Mouse (Mus musculus) limb, embryonic 12.5 days (tissue): Measurements from ENCODE around the gene Tigd4. TPM values are rescaled to one million over a fixed set of nuclear protein-coding genes. Genes with fewer than 3 reads are reported as not detected.

Experiments used
- ATAC-seq: fragments of 200-750 bp; cut with Nextera tagmentation; 2 replicates; pipeline ENCODE4 v1.8.0; 2017; ENCODE audit warnings: low read depth, moderate TSS enrichment; ENCODE audit not compliant: insufficient number of reproducible peaks, insufficient read depth, low FRiP score, low TSS enrichment
- H3K27ac ChIP-seq: fragments of 300-500 bp; sonication (generic); 2 replicates; pipeline ENCODE4 v1.5.1; 2016; ENCODE audit warnings: mild to moderate bottlenecking, moderate library complexity
- H3K27me3 ChIP-seq: fragments of 300-500 bp; sonication (generic); 2 replicates; pipeline ENCODE4 v1.6.1; 2016; ENCODE audit warnings: mild to moderate bottlenecking, moderate library complexity
- H3K36me3 ChIP-seq: fragments of 300-500 bp; sonication (generic); 2 replicates; pipeline ENCODE4 v1.6.1; 2016; ENCODE audit warnings: mild to moderate bottlenecking, moderate library complexity
- H3K4me1 ChIP-seq: fragments of 300-500 bp; sonication (generic); replicated peaks from 2 replicates; pipeline ENCODE4 v1.6.1; 2016
- H3K4me2 ChIP-seq: fragments of 300-500 bp; sonication (generic); 2 replicates; pipeline ENCODE4 v1.6.1; 2016; ENCODE audit warnings: mild to moderate bottlenecking, moderate library complexity
- H3K4me3 ChIP-seq: fragments of 300-500 bp; sonication (generic); replicated peaks from 2 replicates; pipeline ENCODE4 v1.5.1; 2016; ENCODE audit warnings: mild to moderate bottlenecking
- H3K9ac ChIP-seq: fragments of 300-500 bp; sonication (generic); replicated peaks from 2 replicates; pipeline ENCODE4 v1.6.1; 2016; ENCODE audit warnings: mild to moderate bottlenecking, moderate library complexity
- H3K9me3 ChIP-seq: fragments of 300-500 bp; sonication (generic); 2 replicates; pipeline ENCODE4 v1.6.1; 2016; ENCODE audit warnings: mild to moderate bottlenecking, moderate library complexity
- WGBS: fragments of 180-500 bp; shearing (Covaris S2); methylation state at CpG from one replicate; pipeline ENCODE4 v1.1.7; 2016; 5-methylcytosine and 5-hydroxymethylcytosine counted together
- polyA plus RNA-seq: library from polyadenylated mRNA; unstranded; fragments of >200 nt; fragmentation: Nextera tagmentation; extraction: Ambion mirVana; gene quantifications from 2 replicates; pipeline ENCODE4 v1.2.1, GENCODE M21; 2016

Gene Tigd4
- polyA plus RNA-seq, 1 experiment from 2014 or later, result 0.09 TPM

- Histone ChIP-seq H3K9me3 (no peaks in the 10 kb centered on the region), H3K9ac (no peak overlapping the region), H3K4me2 (no peak overlapping the region), H3K27ac (no peak overlapping the region), H3K4me3 (no peak overlapping the region), H3K36me3 (no peaks in the 10 kb centered on the region), H3K4me1 (0 out of 2 replicates have a peak, but pooled peaks cover 3% of the 10 kb centered on the region), H3K27me3 (peaks cover 4% of the 10 kb centered on the region; the same call in 1 of the 2 replicates)
- no peak for ATAC-seq
- 40% methylated on average over 11 of the region's 11 CpGs for WGBS
Observed at GRCm38 (mm10) chr3:84639767-84640500, 46.6 kb downstream of the Tigd4 start.

DNA sequence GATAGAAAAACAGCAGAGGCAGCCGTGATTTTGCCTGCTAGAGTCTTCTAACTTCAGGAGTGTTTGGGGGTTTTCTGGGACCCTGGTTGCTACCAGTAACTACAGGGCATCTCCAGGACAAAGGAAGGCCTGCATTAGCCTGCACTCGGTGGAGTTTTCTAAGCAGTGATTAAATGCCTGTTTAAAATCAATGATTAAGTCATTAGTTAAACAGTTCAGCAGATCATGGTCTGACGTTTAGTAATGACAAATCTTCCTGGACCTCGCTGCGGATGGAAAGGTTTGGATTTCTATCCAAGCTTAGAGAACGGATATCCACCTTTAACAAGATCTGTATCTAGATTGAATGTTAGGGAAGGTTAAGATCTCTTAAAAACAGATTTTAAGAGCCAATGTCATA, 47.2 kb downstream of the Tigd4 start:
- Histone ChIP-seq H3K4me2 (no peak overlapping the region), H3K27ac (no peak overlapping the region), H3K4me3 (no peak overlapping the region), H3K9ac (no peak overlapping the region), H3K36me3 (no peaks in the 10 kb centered on the region), H3K9me3 (no peaks in the 10 kb centered on the region), H3K4me1 (0 out of 2 replicates have a peak, but pooled peaks cover 3% of the 10 kb centered on the region), H3K27me3 (peaks cover 4% of the 10 kb centered on the region; the same call in 1 of the 2 replicates)
- WGBS, result 64% methylated on average over 6 of the region's 6 CpGs
- ATAC-seq, result no peak

GRCm38 (mm10) chr3:84641391-84641790, 48.0 kb downstream of the Tigd4 start:
- H3K4me3 ChIP-seq, result no peak overlapping the region
- H3K4me1 ChIP-seq, result 0 out of 2 replicates have a peak, but pooled peaks cover 3% of the 10 kb centered on the region
- ATAC-seq, result no peak
- 80% methylated on average over 2 of the region's 2 CpGs for WGBS
- H3K36me3 ChIP-seq, result no peaks in the 10 kb centered on the region
- H3K4me2 ChIP-seq, result no peak overlapping the region
- peaks cover 4% of the 10 kb centered on the region; the same call in 1 of the 2 replicates for H3K27me3 ChIP-seq
- no peak overlapping the region for H3K9ac ChIP-seq
- no peak overlapping the region for H3K27ac ChIP-seq
- H3K9me3 ChIP-seq, result no peaks in the 10 kb centered on the region

GRCm38 (mm10) chr3:84642942-84643341, 49.6 kb downstream of the Tigd4 start:
- H3K9ac ChIP-seq, result no peak overlapping the region
- no peaks in the 10 kb centered on the region for H3K36me3 ChIP-seq
- no peak overlapping the region for H3K27ac ChIP-seq
- WGBS, result 63% methylated on average over 4 of the region's 4 CpGs
- no peaks in the 10 kb centered on the region for H3K9me3 ChIP-seq
- H3K4me3 ChIP-seq, result no peak overlapping the region
- no peak for ATAC-seq
- no peaks in the 10 kb centered on the region for H3K4me1 ChIP-seq
- H3K27me3 ChIP-seq, result peaks cover 4% of the 10 kb centered on the region; the same call in 1 of the 2 replicates
- no peak overlapping the region for H3K4me2 ChIP-seq

- H3K9me3 ChIP-seq, result no peaks in the 10 kb centered on the region; the same call in 1 of the 2 replicates
- no peaks in the 10 kb centered on the region for H3K27me3 ChIP-seq
- H3K4me3 ChIP-seq, result no peak overlapping the region
- no peak overlapping the region for H3K4me2 ChIP-seq
- H3K27ac ChIP-seq, result no peak overlapping the region
- H3K4me1 ChIP-seq, result no peaks in the 10 kb centered on the region
- WGBS, result 72% methylated on average over 9 of the region's 9 CpGs
- no peak for ATAC-seq
- no peak overlapping the region for H3K9ac ChIP-seq
- H3K36me3 ChIP-seq, result no peaks in the 10 kb centered on the region
Observed at GRCm38 (mm10) chr3:84645156-84646006, 52.0 kb downstream of the Tigd4 start.

DNA sequence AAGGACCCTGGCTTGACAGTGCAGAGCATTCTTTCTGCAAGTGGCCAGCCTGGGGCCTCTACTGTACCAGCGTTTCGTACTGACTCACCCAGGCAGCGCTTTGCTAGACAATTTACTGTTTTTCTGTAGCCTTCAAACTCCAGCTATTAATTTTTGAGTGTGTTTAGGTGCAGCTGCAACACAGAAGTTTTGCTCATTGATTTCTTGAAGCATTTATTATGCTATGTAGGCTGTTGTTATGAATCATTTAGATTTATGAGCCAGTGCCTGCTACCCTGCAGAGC, 52.6 kb downstream of the Tigd4 start:
- H3K27ac ChIP-seq, result no peak overlapping the region
- H3K4me2 ChIP-seq, result no peak overlapping the region
- H3K27me3 ChIP-seq, result no peaks in the 10 kb centered on the region
- no peak for ATAC-seq
- H3K36me3 ChIP-seq, result no peaks in the 10 kb centered on the region
- WGBS, result 73% methylated on average over 3 of the region's 3 CpGs
- no peak overlapping the region for H3K4me3 ChIP-seq
- H3K9ac ChIP-seq, result no peak overlapping the region
- no peaks in the 10 kb centered on the region; the same call in 1 of the 2 replicates for H3K9me3 ChIP-seq
- no peaks in the 10 kb centered on the region for H3K4me1 ChIP-seq

GRCm38 (mm10) chr3:84646331-84646845, 53.0 kb downstream of the Tigd4 start:
- Histone ChIP-seq H3K36me3 (no peaks in the 10 kb centered on the region), H3K9ac (no peak overlapping the region), H3K27me3 (no peaks in the 10 kb centered on the region), H3K4me1 (no peaks in the 10 kb centered on the region), H3K4me3 (no peak overlapping the region), H3K27ac (no peak overlapping the region), H3K4me2 (no peak overlapping the region), H3K9me3 (no peaks in the 10 kb centered on the region; the same call in 1 of the 2 replicates)
- ATAC-seq, result no peak
- 82% methylated on average over 8 of the region's 8 CpGs for WGBS

Other genes with a start within 250 kb of the Tigd4 start
- 5.5 and 9.4 TPM in 2 replicates for gene Fhdc1, start 113.1 kb upstream of the Tigd4 start, polyA plus RNA-seq
- gene Arfip1, start 10.9 kb upstream of the Tigd4 start, polyA plus RNA-seq, result 35.5 and 39.4 TPM in 2 replicates
- 0.64 and 0.69 TPM in 2 replicates for gene Tmem154, start 72.6 kb downstream of the Tigd4 start, polyA plus RNA-seq
- 10.8 and 11.7 TPM in 2 replicates for gene Fbxw7, start 221.7 kb downstream of the Tigd4 start, polyA plus RNA-seq